Mouse (Mus musculus): ENCODE data around the gene Cpa2. TPM values are rescaled to one million over a fixed set of nuclear protein-coding genes. Genes with fewer than 3 reads are reported as not detected.

Cpa2 gene
- polyA plus RNA-seq, 1 experiment from 2014 or later, result 10.6 TPM

- 58% methylated on average over 7 of the region's 7 CpGs for WGBS
- no peak overlapping the region for H3K4me2 ChIP-seq (ENCODE audit: low read depth, low read length)
- ATAC-seq (ENCODE audit: low read depth), result peak; percentile 41; the same call in 1 of the 2 replicates
- H3K4me3 ChIP-seq (ENCODE audit: low read depth, low read length), result no peak overlapping the region
- H3K9ac ChIP-seq (replicated peaks; ENCODE audit: low read depth, low read length), result no peak overlapping the region
- H3K36me3 ChIP-seq (ENCODE audit: control insufficient read depth, insufficient read depth, low read length), result no peaks in the 10 kb centered on the region
- no peaks in the 10 kb centered on the region for H3K27me3 ChIP-seq (ENCODE audit: control insufficient read depth, insufficient read depth, low read length)
- H3K27ac ChIP-seq (ENCODE audit: low read depth, low read length), result no peak overlapping the region
- peaks cover 6% of the 10 kb centered on the region; the same call in 1 of the 2 replicates for H3K4me1 ChIP-seq (ENCODE audit: control insufficient read depth, insufficient read depth, low read length)
- no peaks in the 10 kb centered on the region for H3K9me3 ChIP-seq (ENCODE audit: control insufficient read depth, low read length)
These were observed 45.6 kb downstream of the Cpa2 start for GRCm38 (mm10) chr6:30586886-30587442.

- WGBS, result 70% methylated on average over 2 of the region's 2 CpGs
- H3K27me3 ChIP-seq (ENCODE audit: control insufficient read depth, insufficient read depth, low read length), result no peaks in the 10 kb centered on the region
- H3K9ac ChIP-seq (replicated peaks; ENCODE audit: low read depth, low read length), result no peak overlapping the region
- H3K4me3 ChIP-seq (ENCODE audit: low read depth, low read length), result no peak overlapping the region
- no peaks in the 10 kb centered on the region for H3K36me3 ChIP-seq (ENCODE audit: control insufficient read depth, insufficient read depth, low read length)
- H3K4me1 ChIP-seq (ENCODE audit: control insufficient read depth, insufficient read depth, low read length), result peaks cover 11% of the 10 kb centered on the region; the same call in 1 of the 2 replicates
- H3K27ac ChIP-seq (ENCODE audit: low read depth, low read length), result no peak overlapping the region
- no peak for ATAC-seq (ENCODE audit: low read depth)
- H3K4me2 ChIP-seq (ENCODE audit: low read depth, low read length), result no peak overlapping the region
- no peaks in the 10 kb centered on the region for H3K9me3 ChIP-seq (ENCODE audit: control insufficient read depth, low read length)
These were observed 48.4 kb downstream of the Cpa2 start for GRCm38 (mm10) chr6:30589819-30590218.

DNA sequence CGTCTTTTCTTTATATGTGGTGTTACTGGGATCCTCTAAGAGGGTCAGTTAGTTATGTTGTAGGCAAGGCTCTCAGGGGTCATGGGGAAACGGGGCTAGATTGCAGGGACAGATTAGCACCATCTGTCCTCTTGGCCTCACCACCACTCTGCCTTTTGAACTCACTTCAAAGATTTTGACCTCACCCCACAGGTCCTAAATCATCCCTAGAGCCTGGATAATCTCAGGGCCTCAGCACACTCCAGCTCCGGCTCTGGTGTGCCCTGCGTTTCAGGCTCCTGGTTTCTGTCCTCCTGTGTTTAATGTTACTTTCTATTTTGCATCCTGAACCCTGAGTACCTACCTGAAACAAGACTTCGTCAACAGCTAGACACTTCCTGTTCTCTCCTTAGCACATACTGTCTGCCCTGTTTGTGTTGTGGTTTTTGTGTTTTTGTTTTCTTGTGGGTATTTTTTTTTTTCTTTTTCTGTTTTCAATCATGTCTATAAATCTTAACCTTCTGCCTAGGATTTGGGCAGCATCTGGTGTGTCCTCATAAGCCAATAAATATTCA is 50.5 kb downstream of the Cpa2 start:
- Histone ChIP-seq H3K4me2 (ENCODE audit: low read depth, low read length) (no peak overlapping the region), H3K4me3 (ENCODE audit: low read depth, low read length) (no peak overlapping the region), H3K27me3 (ENCODE audit: control insufficient read depth, insufficient read depth, low read length) (no peaks in the 10 kb centered on the region), H3K36me3 (ENCODE audit: control insufficient read depth, insufficient read depth, low read length) (no peaks in the 10 kb centered on the region), H3K9ac (replicated peaks; ENCODE audit: low read depth, low read length) (no peak overlapping the region), H3K27ac (ENCODE audit: low read depth, low read length) (0 out of 2 replicates have a peak overlapping the region, but pooled peaks have one; percentile 16), H3K9me3 (ENCODE audit: control insufficient read depth, low read length) (no peaks in the 10 kb centered on the region), H3K4me1 (ENCODE audit: control insufficient read depth, insufficient read depth, low read length) (peaks cover 11% of the 10 kb centered on the region; the same call in 1 of the 2 replicates)
- ATAC-seq (ENCODE audit: low read depth), result no peak
- 47% methylated on average over 5 of the region's 5 CpGs for WGBS

DNA sequence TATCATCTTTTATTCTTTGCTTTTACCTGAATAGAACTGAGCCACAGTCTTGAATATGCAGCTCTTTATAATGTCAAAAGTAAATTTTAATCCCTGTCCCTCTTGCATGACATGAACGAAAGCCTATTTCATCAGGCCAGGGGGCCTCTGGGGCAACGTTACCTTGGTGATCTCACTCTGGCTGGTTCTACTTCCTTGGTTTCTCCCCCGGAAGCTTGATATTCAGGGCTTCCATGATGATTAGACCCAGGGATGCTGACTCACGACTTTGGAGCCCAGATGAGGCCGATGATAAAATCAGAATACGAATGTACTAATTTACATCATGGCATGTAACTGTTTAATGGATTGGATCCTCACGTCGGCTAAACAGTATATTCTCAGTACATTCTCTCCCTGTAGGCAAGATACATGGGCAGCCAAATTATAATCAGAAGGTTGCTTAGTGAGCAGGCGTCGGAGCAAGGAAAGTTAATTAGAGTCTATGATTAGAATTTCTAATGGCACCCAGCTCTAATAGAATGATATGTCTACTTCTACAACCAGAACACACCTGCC is 51.1 kb downstream of the Cpa2 start:
- Histone ChIP-seq H3K9me3 (ENCODE audit: control insufficient read depth, low read length) (no peaks in the 10 kb centered on the region), H3K4me1 (ENCODE audit: control insufficient read depth, insufficient read depth, low read length) (peaks cover 5% of the 10 kb centered on the region; the same call in 1 of the 2 replicates), H3K27ac (ENCODE audit: low read depth, low read length) (no peak overlapping the region; the same call in 1 of the 2 replicates), H3K4me3 (ENCODE audit: low read depth, low read length) (no peak overlapping the region), H3K27me3 (ENCODE audit: control insufficient read depth, insufficient read depth, low read length) (no peaks in the 10 kb centered on the region), H3K4me2 (ENCODE audit: low read depth, low read length) (no peak overlapping the region), H3K9ac (replicated peaks; ENCODE audit: low read depth, low read length) (no peak overlapping the region), H3K36me3 (ENCODE audit: control insufficient read depth, insufficient read depth, low read length) (no peaks in the 10 kb centered on the region)
- 29% methylated on average over 10 of the region's 10 CpGs for WGBS
- ATAC-seq (ENCODE audit: low read depth), result peak; percentile 38; the same call in 1 of the 2 replicates

- Histone ChIP-seq H3K9me3 (ENCODE audit: control insufficient read depth, low read length) (no peaks in the 10 kb centered on the region), H3K4me1 (ENCODE audit: control insufficient read depth, insufficient read depth, low read length) (0 out of 2 replicates have a peak, but pooled peaks cover 4% of the 10 kb centered on the region), H3K9ac (replicated peaks; ENCODE audit: low read depth, low read length) (no peak overlapping the region), H3K4me2 (ENCODE audit: low read depth, low read length) (no peak overlapping the region), H3K4me3 (ENCODE audit: low read depth, low read length) (no peak overlapping the region), H3K27me3 (ENCODE audit: control insufficient read depth, insufficient read depth, low read length) (no peaks in the 10 kb centered on the region), H3K36me3 (ENCODE audit: control insufficient read depth, insufficient read depth, low read length) (no peaks in the 10 kb centered on the region), H3K27ac (ENCODE audit: low read depth, low read length) (no peak overlapping the region)
- no peak for ATAC-seq (ENCODE audit: low read depth)
- WGBS, result 74% methylated on average over 7 of the region's 7 CpGs
These were observed 53.0 kb downstream of the Cpa2 start for GRCm38 (mm10) chr6:30594364-30594763.

DNA sequence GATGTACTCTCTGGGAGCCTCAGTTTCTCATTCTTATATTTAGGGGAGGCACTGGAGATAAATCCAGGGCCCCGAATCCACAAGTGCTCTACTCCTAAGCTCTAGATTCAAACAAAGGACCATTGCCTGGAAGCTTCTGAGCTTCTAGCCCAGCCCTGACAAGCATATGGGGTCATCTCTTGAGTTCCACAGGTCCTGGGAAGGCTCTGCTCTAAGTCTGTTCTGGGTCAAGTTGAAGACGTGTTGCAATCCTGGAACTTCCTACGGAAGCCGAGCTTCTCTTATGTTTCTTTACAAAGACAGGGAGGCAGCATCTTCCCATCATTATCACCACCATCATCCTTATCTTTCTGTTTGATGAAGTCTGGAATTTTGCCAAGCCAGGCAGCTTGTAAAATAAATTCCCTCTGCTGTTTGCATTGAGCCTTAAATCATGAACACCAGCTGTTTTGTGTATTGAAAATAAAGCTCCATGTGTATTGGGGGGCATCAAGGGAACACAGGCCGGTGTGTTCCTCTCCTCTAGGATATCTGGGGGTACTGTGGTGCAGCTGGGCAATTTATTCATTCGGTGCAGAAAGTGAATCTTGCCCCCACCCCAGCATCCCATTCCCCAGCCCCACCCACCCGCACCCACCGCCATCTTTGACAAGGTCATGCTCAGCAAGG is 55.0 kb downstream of the Cpa2 start:
- H3K9me3 ChIP-seq (ENCODE audit: control insufficient read depth, low read length), result no peaks in the 10 kb centered on the region
- no peaks in the 10 kb centered on the region for H3K27me3 ChIP-seq (ENCODE audit: control insufficient read depth, insufficient read depth, low read length)
- WGBS, result 72% methylated on average over 8 of the region's 8 CpGs
- no peak overlapping the region for H3K4me2 ChIP-seq (ENCODE audit: low read depth, low read length)
- no peak overlapping the region for H3K27ac ChIP-seq (ENCODE audit: low read depth, low read length)
- H3K36me3 ChIP-seq (ENCODE audit: control insufficient read depth, insufficient read depth, low read length), result no peaks in the 10 kb centered on the region
- H3K4me3 ChIP-seq (ENCODE audit: low read depth, low read length), result no peak overlapping the region
- H3K9ac ChIP-seq (replicated peaks; ENCODE audit: low read depth, low read length), result no peak overlapping the region
- no peak for ATAC-seq (ENCODE audit: low read depth)
- H3K4me1 ChIP-seq (ENCODE audit: control insufficient read depth, insufficient read depth, low read length), result 0 out of 2 replicates have a peak, but pooled peaks cover 4% of the 10 kb centered on the region

DNA sequence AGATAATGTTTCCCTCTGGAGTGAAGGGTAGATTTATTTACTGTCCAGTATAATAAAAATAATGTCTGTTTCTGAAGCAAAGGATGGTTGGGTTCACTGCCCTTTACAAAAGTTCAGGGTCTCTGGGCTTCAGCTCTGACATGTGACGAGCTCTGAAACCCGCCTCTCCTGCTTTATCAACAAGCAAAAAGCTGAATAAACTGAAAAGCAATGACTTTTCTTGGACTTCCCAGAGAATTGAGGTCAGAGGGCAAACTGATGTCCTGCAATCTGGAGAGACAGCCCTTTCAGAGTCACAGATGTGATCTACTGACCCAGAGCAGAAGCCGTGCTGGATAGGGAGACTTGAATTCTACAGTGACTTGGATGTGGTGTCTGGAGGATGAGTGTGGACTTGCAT is 58.7 kb downstream of the Cpa2 start:
- no peaks in the 10 kb centered on the region for H3K27me3 ChIP-seq (ENCODE audit: control insufficient read depth, insufficient read depth, low read length)
- H3K36me3 ChIP-seq (ENCODE audit: control insufficient read depth, insufficient read depth, low read length), result no peaks in the 10 kb centered on the region
- H3K9me3 ChIP-seq (ENCODE audit: control insufficient read depth, low read length), result no peaks in the 10 kb centered on the region
- H3K27ac ChIP-seq (ENCODE audit: low read depth, low read length), result no peak overlapping the region
- no peak overlapping the region for H3K9ac ChIP-seq (replicated peaks; ENCODE audit: low read depth, low read length)
- 43% methylated on average over 3 of the region's 3 CpGs for WGBS
- H3K4me3 ChIP-seq (ENCODE audit: low read depth, low read length), result no peak overlapping the region
- ATAC-seq (ENCODE audit: low read depth), result no peak
- H3K4me1 ChIP-seq (ENCODE audit: control insufficient read depth, insufficient read depth, low read length), result no peaks in the 10 kb centered on the region
- H3K4me2 ChIP-seq (ENCODE audit: low read depth, low read length), result no peak overlapping the region

DNA sequence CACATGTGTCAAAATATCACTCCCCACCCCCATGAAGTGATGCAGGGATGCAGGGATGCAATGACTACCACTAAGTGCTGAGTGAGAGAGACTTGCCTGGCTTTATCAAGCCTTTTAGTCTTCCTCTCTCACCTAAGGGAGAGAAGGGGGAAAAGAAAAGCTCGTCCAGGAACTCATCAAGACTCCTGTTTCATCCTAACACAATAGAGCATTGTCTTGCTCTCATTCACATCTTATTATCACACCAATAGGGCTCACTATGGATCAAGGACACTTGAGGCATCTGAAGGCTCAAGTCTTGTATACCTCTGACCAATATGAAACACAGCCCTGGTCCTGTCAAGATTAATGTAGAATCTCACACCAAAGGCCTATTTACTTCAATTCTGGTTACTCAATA is 59.6 kb downstream of the Cpa2 start:
- ATAC-seq (ENCODE audit: low read depth), result no peak
- Histone ChIP-seq H3K9me3 (ENCODE audit: control insufficient read depth, low read length) (no peaks in the 10 kb centered on the region), H3K4me1 (ENCODE audit: control insufficient read depth, insufficient read depth, low read length) (no peaks in the 10 kb centered on the region), H3K4me3 (ENCODE audit: low read depth, low read length) (no peak overlapping the region), H3K27me3 (ENCODE audit: control insufficient read depth, insufficient read depth, low read length) (no peaks in the 10 kb centered on the region), H3K27ac (ENCODE audit: low read depth, low read length) (no peak overlapping the region), H3K4me2 (ENCODE audit: low read depth, low read length) (no peak overlapping the region), H3K36me3 (ENCODE audit: control insufficient read depth, insufficient read depth, low read length) (no peaks in the 10 kb centered on the region), H3K9ac (replicated peaks; ENCODE audit: low read depth, low read length) (no peak overlapping the region)
- WGBS, result 56% methylated on average over 1 of the region's 1 CpGs

DNA sequence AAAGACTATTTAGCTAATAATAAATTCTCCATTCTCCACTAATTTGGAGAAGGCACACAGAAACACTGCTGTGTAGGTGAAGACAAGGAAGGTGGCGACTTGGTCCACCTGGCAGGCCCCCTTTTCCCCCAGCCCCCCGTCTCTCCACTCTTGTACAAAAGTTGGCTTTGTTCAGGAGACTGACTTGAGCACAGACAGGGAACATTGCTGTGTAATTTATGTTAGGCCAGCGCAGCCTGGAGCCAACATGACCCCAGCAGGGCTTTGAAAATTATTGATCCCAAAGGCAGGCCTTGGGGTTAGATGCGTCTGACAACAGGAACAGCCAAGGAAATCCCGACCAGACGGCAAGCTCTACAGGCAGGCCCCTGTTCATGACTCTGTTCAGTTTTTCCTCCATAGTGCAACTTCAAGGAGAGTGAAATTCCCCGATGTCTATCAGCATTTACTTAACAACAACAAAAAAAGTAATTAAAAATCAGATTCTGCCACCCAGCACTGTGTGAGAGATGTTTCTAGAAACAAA is 63.0 kb downstream of the Cpa2 start:
- no peaks in the 10 kb centered on the region for H3K9me3 ChIP-seq (ENCODE audit: control insufficient read depth, low read length)
- H3K4me3 ChIP-seq (ENCODE audit: low read depth, low read length), result no peak overlapping the region
- H3K9ac ChIP-seq (replicated peaks; ENCODE audit: low read depth, low read length), result no peak overlapping the region
- no peak overlapping the region for H3K27ac ChIP-seq (ENCODE audit: low read depth, low read length)
- H3K4me2 ChIP-seq (ENCODE audit: low read depth, low read length), result no peak overlapping the region
- no peaks in the 10 kb centered on the region for H3K27me3 ChIP-seq (ENCODE audit: control insufficient read depth, insufficient read depth, low read length)
- no peak for ATAC-seq (ENCODE audit: low read depth)
- H3K4me1 ChIP-seq (ENCODE audit: control insufficient read depth, insufficient read depth, low read length), result no peaks in the 10 kb centered on the region
- no peaks in the 10 kb centered on the region for H3K36me3 ChIP-seq (ENCODE audit: control insufficient read depth, insufficient read depth, low read length)
- WGBS, result 29% methylated on average over 7 of the region's 7 CpGs
